Mouse (Mus musculus): Measurements from ENCODE around the gene Fhdc1.

The Fhdc1 gene

DNA sequence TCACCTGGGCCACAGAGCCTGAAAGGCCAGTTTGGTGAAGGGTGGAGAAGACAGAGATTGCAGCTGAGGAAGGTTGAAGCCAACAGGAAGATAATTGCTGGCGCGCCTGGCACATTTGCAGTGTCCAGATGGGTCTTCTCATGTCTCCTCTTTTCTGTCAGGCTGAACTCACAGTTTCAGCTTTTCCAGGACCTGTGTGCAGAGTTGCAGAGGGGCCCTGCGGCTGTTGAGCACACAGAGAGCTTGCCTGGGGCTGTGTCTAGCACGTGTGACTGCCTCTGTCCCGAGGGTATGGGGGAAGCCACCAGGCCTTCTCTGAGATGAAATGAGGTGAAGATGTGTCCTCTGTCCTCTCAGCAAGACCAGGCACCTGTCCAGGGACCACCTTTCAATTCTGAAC, 49.0 kb downstream of the Fhdc1 start:
- no peak for DNase-seq (ENCODE audit: low spot score)

DNA sequence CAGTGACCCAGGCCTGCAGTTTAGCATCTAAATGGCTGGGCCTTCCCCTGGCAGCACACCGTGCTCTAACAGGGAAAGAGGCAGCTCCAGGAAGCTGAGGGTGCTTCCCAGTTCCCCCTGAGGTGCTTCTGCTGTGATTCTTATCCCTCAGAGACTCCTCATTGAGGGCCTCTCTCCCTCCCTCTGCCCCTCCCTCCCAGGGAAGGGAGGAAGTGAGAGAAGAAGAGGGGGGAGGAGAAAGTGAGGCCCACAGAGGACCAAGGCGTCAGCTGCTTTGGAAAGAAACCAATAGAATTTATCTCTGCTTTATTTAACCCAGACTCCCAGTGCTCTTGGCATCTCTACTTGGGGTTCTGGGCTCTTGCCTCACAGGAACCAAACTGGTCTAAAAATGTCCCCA, 50.1 kb downstream of the Fhdc1 start:
- DNase-seq (ENCODE audit: low spot score), result no peak

- no peak for DNase-seq (ENCODE audit: low spot score)
Observed at GRCm38 (mm10) chr3:84428994-84429725, 51.1 kb downstream of the Fhdc1 start.

- no peak for DNase-seq (ENCODE audit: low spot score)
Observed at GRCm38 (mm10) chr3:84427779-84428178, 52.5 kb downstream of the Fhdc1 start.

DNA sequence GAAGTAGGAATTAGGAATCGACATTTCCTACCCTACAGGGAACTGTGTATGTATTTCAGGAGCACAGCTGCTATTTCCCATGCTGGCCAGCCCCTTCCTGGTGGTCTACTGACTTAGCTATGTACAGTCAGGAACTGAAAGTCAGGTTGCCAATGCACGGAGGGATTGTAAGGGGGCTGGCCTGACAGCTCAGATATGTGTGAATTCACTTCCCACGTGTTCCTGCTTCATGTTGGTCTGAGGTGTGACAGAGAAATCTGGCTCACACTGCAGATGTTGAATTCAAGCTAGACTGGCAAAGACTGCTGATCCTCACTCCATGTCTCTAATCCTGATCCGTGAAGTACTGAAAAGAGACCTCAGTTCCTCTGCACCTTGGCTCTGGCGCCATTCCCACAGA, 57.9 kb downstream of the Fhdc1 start:
- DNase-seq (ENCODE audit: low spot score), result no peak

GRCm38 (mm10) chr3:84413868-84414267, 66.4 kb downstream of the Fhdc1 start:
- no peak for DNase-seq (ENCODE audit: low spot score)

DNA sequence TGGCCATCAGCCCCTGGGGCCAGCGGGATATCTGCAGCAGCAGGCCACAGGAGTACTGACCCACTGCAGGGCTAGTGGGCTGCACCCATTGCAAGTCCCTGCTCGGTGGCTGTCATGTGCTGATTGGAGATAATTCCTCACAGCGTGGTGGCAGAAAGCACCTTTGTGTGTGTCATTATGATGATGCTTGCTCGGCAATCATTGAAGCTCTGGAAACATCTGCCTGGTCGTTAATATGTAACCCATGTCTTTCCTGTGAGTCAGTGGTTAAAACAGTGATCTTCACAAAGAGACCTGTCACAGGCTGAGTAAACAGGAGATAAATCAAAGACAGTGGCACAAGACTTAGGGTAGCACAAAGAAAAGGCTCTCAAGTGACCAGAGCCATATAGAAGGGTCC, 67.3 kb downstream of the Fhdc1 start:
- no peak for DNase-seq (ENCODE audit: low spot score)

DNA sequence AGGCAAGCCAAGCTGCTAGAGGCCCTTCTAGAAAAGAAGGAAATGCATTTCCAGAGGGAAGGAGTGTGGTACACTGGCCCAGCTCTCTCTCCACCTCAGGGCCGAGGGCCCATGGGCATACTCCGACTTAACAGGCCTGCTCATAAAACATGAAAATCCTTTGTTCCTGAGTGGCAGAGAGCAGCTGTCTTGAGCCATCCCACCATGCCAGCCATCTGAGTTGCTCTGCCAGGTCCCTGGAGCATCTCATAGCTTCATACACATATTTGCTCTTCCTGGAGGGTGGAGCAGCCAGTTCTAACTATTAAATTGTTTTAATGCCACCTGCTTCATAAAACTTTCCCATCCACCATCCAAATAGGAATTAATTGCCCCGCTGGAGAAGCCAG, 70.8 kb downstream of the Fhdc1 start:
- DNase-seq (ENCODE audit: low spot score), result no peak

- DNase-seq (ENCODE audit: low spot score), result no peak
Observed at GRCm38 (mm10) chr3:84408756-84409473, 71.3 kb downstream of the Fhdc1 start.

- no peak for DNase-seq (ENCODE audit: low spot score)
Observed at GRCm38 (mm10) chr3:84405523-84405922, 74.7 kb downstream of the Fhdc1 start.

DNA sequence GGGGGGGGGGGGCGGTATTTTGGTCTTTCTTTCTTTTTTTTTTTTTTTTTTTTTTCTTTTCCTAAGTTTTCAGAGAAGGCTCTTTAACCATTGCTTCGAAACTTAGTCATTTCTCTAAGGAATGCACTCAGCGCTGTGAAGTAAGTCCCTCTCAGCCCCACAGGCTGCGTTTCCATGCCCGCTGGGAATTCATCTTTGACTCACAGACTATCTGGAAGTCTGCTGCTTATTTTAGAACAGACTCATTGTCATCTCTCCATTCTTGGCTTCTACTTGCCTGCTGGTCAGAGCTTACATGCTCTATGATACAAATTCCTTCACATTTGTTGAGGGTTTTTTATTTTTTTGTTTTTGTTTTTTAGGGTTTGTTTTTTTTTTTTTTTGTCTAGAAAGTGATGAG, 76.8 kb downstream of the Fhdc1 start:
- no peak for DNase-seq (ENCODE audit: low spot score)

- no peak for DNase-seq (ENCODE audit: low spot score)
Observed at GRCm38 (mm10) chr3:84402716-84403115, 77.5 kb downstream of the Fhdc1 start.

GRCm38 (mm10) chr3:84397976-84398375, 82.3 kb downstream of the Fhdc1 start:
- DNase-seq (ENCODE audit: low spot score), result no peak

GRCm38 (mm10) chr3:84396240-84396639, 84.0 kb downstream of the Fhdc1 start:
- DNase-seq (ENCODE audit: low spot score), result no peak

DNA sequence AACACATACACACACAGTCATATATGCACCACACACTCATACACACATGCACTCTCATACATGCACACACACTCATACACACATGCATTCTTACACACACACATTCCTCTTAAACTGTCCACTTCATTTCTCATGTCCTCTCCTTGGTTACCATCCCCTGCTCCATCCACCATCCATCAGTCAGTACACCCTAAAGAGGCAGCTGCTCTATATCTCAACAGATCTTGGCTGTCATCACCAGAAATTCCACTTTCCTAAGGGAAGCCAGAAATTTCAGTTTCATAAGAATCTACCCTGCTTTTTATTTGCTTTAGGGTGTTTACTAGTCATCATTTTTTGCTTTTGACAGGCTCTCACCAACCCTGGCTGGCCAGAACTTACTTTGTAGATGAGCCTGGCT, 84.4 kb downstream of the Fhdc1 start:
- DNase-seq (ENCODE audit: low spot score), result no peak

DNA sequence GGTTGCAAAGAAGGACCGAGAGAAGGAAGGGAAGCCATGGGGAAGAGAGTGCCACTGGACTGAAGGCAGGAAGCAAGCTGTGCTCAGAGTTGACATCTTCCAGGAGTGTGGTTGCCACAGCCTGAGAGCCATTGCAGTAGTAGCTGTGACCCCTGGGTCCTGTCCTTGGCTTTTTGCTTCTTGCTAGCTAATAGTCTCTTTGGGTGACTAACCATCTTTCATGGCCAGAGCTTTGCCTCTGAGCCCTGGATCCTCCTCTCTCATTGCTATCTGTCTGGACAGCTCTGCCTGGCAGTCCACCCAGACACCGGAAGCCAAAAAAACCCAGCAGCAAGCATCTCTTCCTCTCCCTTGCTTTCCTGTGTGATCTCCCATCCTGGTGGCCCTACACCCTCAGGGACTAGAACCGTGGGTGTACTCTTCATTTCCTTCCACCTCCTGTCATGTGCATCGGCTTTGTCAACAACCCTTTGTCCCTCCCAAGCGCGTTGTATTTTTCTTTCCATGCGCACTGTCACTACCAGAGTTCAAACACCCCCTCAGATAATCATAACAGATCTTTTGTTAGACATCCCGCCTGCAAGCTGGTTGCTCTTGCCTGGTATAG, 85.3 kb downstream of the Fhdc1 start:
- DNase-seq (ENCODE audit: low spot score), result no peak
